Mouse (Mus musculus) bone marrow macrophage, adult 2 months (primary cell): Measurements from ENCODE around the gene Pik3r3.

ENCODE experiments used
- CTCF ChIP-seq: IDR thresholded peaks from 2 replicates; pipeline ENCODE4 v1.5.1; 2012; ENCODE audit warnings: low read depth, mild to moderate bottlenecking, low read length, moderate library complexity
- POLR2A ChIP-seq: IDR thresholded peaks from 2 replicates; pipeline ENCODE4 v1.6.1; 2012; ENCODE audit warnings: mild to moderate bottlenecking, low read depth, low read length, borderline replicate concordance

DNA sequence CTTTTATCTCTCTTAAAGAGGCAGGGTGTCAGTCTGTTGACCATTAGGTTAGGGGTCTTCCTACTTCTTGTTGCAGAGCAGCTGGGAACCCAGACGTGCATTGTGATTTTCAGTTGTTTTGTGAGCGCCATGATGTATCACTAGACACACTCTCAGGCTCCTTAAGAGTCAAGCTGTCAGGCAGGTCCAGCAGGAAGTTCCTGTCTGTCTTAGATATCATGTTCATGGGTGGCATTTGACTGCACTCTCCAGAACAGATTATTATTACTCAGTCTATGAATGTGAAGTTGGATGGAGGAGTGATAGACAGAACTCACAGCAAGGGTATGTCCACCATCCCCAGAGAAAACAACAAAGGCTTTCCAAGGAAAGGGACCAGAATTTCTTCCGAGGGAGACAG lies 17.0 kb upstream of the Pik3r3 start:
- TF ChIP-seq CTCF (no peak), POLR2A (no peak)
